Mouse (Mus musculus): ENCODE data around the gene Nol4l.
"Not testable (repeated sequence)": the region's sequence is repeated elsewhere in the genome, so short reads cannot be mapped to it uniquely, and the experiment has no call there.

DNA sequence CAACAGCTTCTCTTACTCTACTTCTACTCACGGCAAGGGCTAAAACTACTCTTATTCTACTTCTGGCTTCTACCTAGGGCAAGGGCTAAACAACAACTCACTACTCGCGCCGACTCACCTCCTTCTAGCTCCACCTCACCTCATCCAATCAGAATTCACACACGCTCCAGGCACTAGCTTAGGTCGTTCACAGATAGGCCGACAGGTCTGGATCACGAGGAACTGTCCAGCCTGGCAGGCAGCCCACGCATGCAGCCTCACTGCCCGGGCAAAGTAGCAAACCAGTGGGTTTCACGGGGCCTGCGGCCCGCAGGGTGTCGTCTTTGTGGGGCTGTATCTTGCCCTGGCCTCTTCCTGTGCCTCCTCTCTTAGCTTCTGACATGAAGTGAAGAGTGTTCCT, 165.2 kb downstream of the Nol4l start:
- TF ChIP-seq POLR2A (IDR thresholded peaks at IDR 0.05; ENCODE audit: control insufficient read depth in 1 of 2, insufficient read depth in 1 of 2, low read depth in 1 of 2, low read length in 2 of 2, poor library complexity in 1 of 2); CTCF (IDR thresholded peaks at IDR 0.05 in 2 of 3, conservative IDR thresholded peaks at IDR 0.05 in 1 of 3; ENCODE audit: control insufficient read depth in 1 of 3, insufficient read depth in 1 of 3, low read depth in 2 of 3, low read length in 3 of 3, poor library complexity in 1 of 3, severe bottlenecking in 1 of 3): not testable (repeated sequence)

Measured in MEL (cell line).